Mouse (Mus musculus) retina, postnatal 7 days (tissue): ENCODE data around the gene Ppp1r12b.

Source experiments
- DNase-seq: peaks from one replicate; pipeline ENCODE4 v3.0.0-alpha.2; 2012; ENCODE audit warnings: low read depth, low spot score

The Ppp1r12b gene

GRCm38 (mm10) chr1:134721486-134721885 is 234.3 kb downstream of the Ppp1r12b start:
- DNase-seq, result no peak

GRCm38 (mm10) chr1:134719718-134720304 is 235.9 kb downstream of the Ppp1r12b start:
- DNase-seq, result no peak

DNA sequence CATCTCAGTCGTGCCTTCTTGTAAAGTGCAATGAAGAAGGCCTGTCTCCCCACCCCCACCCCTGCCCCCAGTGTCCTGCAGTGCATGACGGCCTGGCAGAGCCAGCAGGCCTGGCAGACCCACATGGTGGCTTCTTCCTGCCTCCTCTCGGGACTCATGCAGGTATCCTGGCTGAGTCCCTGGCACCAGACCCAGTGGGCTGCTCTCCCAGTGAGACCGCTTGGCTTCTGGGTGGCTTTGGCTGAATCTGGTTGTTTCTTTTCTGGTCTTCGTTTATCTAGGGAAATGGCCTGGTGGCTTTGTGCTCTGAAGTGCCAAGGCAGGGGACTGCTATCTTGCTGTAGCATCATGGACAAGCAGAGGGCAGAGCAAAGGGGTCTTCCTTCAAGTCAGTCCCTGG is 240.7 kb downstream of the Ppp1r12b start:
- DNase-seq, result no peak

DNA sequence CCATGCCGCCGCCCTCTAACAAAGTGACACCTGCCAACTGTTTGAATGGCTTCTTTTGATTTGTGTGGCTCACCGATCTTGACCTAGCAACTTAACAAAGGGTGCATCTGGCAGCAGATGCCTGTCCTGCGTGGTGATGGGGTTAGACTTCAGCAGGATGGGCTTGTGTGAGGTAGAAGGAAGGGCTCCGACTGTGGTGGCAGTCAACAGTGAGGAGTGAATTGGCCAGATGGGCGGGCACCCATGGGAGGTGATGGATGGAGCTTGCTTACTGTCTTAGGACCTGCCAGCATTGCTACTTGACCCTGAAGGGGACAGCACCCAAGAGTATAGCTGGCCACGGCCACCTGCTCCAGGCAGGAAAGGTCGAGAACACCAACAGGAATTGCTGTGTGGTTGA is 241.6 kb downstream of the Ppp1r12b start:
- no peak for DNase-seq

- DNase-seq, result no peak
Measured at GRCm38 (mm10) chr1:134713421-134713969, 242.2 kb downstream of the Ppp1r12b start.

GRCm38 (mm10) chr1:134712781-134713299 is 242.9 kb downstream of the Ppp1r12b start:
- DNase-seq, result no peak

- DNase-seq, result no peak
Measured at GRCm38 (mm10) chr1:134711653-134712052, 244.1 kb downstream of the Ppp1r12b start.

GRCm38 (mm10) chr1:134711061-134711460 is 244.7 kb downstream of the Ppp1r12b start:
- DNase-seq, result no peak

DNA sequence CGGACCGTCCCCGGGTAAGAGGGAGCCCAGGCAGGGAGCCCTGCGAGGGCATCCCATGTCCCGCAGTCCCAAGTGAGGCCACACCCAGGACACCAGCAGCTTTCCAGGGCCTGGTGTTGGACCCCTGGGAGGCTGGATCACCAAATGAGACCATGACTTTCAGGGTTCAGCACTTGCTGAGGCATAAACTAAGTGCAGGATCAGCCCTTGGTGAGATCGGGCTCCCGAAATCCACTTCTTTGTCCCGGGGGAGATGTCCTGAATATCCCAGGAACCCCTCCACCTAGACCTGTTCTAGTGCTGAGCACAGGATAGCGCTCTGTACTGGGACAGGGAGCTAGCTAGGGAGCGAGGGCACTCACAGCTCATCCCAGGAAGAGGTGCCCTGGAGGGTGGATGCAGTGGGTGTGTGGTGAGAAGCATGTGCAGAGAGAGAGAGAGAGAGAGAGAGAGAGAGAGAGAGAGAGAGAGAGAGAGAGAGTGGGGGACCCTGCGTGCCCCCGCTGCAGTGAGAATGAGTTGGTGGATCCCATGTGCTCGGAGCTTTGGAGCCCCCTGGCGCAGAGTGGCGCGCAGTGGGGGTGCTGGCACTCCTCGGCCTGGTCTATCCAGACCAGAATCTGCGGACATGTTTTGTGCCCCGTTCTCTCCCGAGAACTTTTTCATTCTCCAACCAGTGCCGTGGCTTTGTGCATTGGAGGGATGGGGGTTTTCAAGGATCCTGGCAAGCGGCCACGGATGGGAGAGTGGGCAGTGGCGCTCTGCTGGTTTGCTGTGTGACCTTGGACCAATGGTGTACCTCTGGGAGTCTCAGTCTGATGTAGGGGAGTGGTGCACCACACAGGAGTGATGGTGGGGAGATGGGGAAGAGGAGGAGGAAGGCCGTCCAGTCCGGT is 246.1 kb downstream of the Ppp1r12b start:
- no peak for DNase-seq

- peak; percentile 37 for DNase-seq
Measured at GRCm38 (mm10) chr1:134708801-134709385, 246.8 kb downstream of the Ppp1r12b start.

DNA sequence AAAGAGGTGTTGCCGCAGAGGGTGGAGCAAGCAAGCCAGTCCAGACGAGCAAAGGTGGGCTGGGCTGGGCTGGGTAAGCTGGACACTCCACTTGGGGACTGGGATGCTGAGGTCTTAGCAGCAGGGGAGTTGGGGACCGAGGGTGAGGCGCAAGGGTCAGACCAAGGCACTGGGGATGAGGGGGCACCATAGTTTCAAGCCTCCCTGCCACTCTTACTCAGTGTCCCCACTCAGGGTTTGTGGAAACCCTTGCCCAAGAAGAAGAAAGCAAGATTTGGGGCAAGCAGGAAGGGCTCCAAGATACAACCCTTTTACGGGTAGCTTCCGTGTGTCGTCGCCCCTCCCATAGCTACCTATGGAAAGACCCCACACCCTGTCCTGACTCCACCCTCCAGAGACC is 247.5 kb downstream of the Ppp1r12b start:
- no peak for DNase-seq

DNA sequence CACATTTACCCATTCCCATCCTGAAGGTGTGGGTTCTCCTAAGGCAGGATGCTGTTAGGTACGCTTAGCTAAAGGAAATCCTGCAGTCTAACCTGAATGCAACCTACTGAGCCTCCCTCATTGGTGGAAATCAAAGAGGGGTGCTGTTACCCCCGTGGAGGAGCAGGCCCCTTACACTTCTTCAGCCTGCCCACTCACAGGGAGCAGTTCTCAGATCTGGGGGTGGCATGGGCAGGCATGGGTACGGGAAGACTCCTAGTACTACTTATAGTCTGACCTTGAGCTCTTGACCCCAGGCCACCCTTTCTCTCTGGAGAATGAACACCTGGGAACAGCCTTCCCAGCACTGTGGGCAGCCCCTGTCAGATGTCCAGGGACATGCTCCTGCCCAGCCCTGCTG is 248.2 kb downstream of the Ppp1r12b start:
- no peak for DNase-seq

DNA sequence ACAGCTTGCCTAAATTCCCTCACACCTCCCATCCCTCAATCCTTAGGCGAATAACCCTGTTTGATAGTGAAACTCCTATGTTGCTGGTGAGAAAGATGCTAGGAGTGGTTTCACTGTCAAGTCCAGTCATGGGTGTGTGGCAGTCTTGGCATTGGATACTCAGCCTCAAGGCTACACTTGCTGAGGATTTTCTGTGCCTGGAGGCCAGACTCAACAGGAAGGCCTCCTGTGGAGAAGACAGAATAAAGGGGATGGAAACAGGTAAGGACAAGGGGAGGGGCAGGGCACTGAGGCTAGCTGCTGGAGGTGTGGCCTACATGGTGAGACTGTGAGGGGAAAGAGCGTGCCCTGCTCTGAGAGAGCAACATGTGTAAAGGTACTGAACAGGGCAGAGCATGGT is 249.2 kb downstream of the Ppp1r12b start:
- DNase-seq, result no peak
